Mouse (Mus musculus) neural tube, embryonic 11.5 days (tissue): ENCODE results near the gene Il4ra. TPM values are rescaled to one million over a fixed set of nuclear protein-coding genes. Genes with fewer than 3 reads are reported as not detected.

ENCODE experiments used
- ATAC-seq: fragments of 200-750 bp; cut with Nextera tagmentation; 2 replicates; pipeline ENCODE4 v1.8.0; 2017; ENCODE audit warnings: moderate number of reproducible peaks, mild to moderate bottlenecking, moderate TSS enrichment, moderate library complexity; ENCODE audit not compliant: insufficient read depth, low FRiP score, low TSS enrichment
- DNase-seq: peaks from one replicate; pipeline ENCODE4 v3.0.0-alpha.2; 2015; ENCODE audit warnings: low spot score
- H3K27ac ChIP-seq: fragments of 300-500 bp; sonication (generic); 2 replicates; pipeline ENCODE4 v1.5.1; 2014; ENCODE audit warnings: low read depth, mild to moderate bottlenecking, low read length
- H3K27me3 ChIP-seq: fragments of 300-500 bp; sonication (generic); 2 replicates; pipeline ENCODE4 v1.6.1; 2014; ENCODE audit warnings: mild to moderate bottlenecking, low read length, mixed read lengths; ENCODE audit not compliant: control insufficient read depth, insufficient read depth
- H3K36me3 ChIP-seq: fragments of 300-500 bp; sonication (generic); 2 replicates; pipeline ENCODE4 v1.6.1; 2014; ENCODE audit warnings: mild to moderate bottlenecking, low read length, moderate library complexity, mixed read lengths; ENCODE audit not compliant: control insufficient read depth, insufficient read depth
- H3K4me1 ChIP-seq: fragments of 300-500 bp; sonication (generic); 2 replicates; pipeline ENCODE4 v1.6.1; 2014; ENCODE audit warnings: low read length, mixed read lengths; ENCODE audit not compliant: control insufficient read depth, insufficient read depth
- H3K4me2 ChIP-seq: fragments of 300-500 bp; sonication (generic); 2 replicates; pipeline ENCODE4 v1.6.1; 2014; ENCODE audit warnings: low read depth, mild to moderate bottlenecking, moderate library complexity
- H3K4me3 ChIP-seq: fragments of 300-500 bp; sonication (generic); 2 replicates; pipeline ENCODE4 v1.5.1; 2014; ENCODE audit warnings: low read depth, low read length
- H3K9ac ChIP-seq: fragments of 300-500 bp; sonication (generic); 2 replicates; pipeline ENCODE4 v1.6.1; 2014; ENCODE audit warnings: mild to moderate bottlenecking, low read length
- H3K9me3 ChIP-seq: fragments of 300-500 bp; sonication (generic); 2 replicates; pipeline ENCODE4 v1.6.1; 2016; ENCODE audit warnings: low read length; ENCODE audit not compliant: control insufficient read depth
- WGBS: fragments of 180-500 bp; shearing (Covaris S2); extraction: QIAGEN DNeasy Blood & Tissue Kit; methylation state at CpG from one replicate; pipeline ENCODE4 v1.1.7; 2014; 5-methylcytosine and 5-hydroxymethylcytosine counted together
- polyA plus RNA-seq: library from polyadenylated mRNA; unstranded; fragments of >200 nt; fragmentation: Nextera tagmentation; extraction: Ambion mirVana; gene quantifications from 2 replicates; pipeline ENCODE4 v1.2.1, GENCODE M21; 2014

Gene Il4ra
- polyA plus RNA-seq, 1 experiment from 2014 or later, result 4.5 TPM

- Histone ChIP-seq H3K9ac (no peak overlapping the region), H3K4me3 (no peak overlapping the region), H3K27me3 (no peaks in the 10 kb centered on the region), H3K36me3 (no peaks in the 10 kb centered on the region), H3K4me1 (no peaks in the 10 kb centered on the region), H3K4me2 (no peak overlapping the region), H3K27ac (no peak overlapping the region), H3K9me3 (no peaks in the 10 kb centered on the region)
- ATAC-seq (no peak), DNase-seq (no peak)
- 86% methylated on average over 8 of the region's 8 CpGs for WGBS
These were observed 35.2 kb upstream of the Il4ra start for GRCm38 (mm10) chr7:125516723-125517122.

- Histone ChIP-seq H3K4me3 (no peak overlapping the region), H3K36me3 (no peaks in the 10 kb centered on the region), H3K27me3 (no peaks in the 10 kb centered on the region), H3K4me2 (no peak overlapping the region), H3K9me3 (no peaks in the 10 kb centered on the region), H3K27ac (no peak overlapping the region), H3K4me1 (no peaks in the 10 kb centered on the region), H3K9ac (no peak overlapping the region)
- ATAC-seq (no peak), DNase-seq (no peak)
- WGBS, result 80% methylated on average over 6 of the region's 6 CpGs
These were observed 34.5 kb upstream of the Il4ra start for GRCm38 (mm10) chr7:125517470-125517869.

- Histone ChIP-seq H3K9ac (no peak overlapping the region), H3K27me3 (no peaks in the 10 kb centered on the region), H3K36me3 (no peaks in the 10 kb centered on the region), H3K4me2 (no peak overlapping the region), H3K9me3 (no peaks in the 10 kb centered on the region), H3K4me3 (no peak overlapping the region), H3K4me1 (no peaks in the 10 kb centered on the region), H3K27ac (no peak overlapping the region)
- ATAC-seq (no peak), DNase-seq (no peak)
- WGBS, result 78% methylated on average over 3 of the region's 3 CpGs
These were observed 32.2 kb upstream of the Il4ra start for GRCm38 (mm10) chr7:125519715-125520114.

- Histone ChIP-seq H3K9me3 (no peaks in the 10 kb centered on the region), H3K36me3 (no peaks in the 10 kb centered on the region), H3K9ac (no peak overlapping the region), H3K4me2 (no peak overlapping the region), H3K27me3 (no peaks in the 10 kb centered on the region), H3K4me1 (no peaks in the 10 kb centered on the region), H3K4me3 (no peak overlapping the region), H3K27ac (no peak overlapping the region)
- no peak for DNase-seq
- no peak for ATAC-seq
- WGBS, result 82% methylated on average over 3 of the region's 3 CpGs
These were observed 28.9 kb upstream of the Il4ra start for GRCm38 (mm10) chr7:125523051-125523450.

GRCm38 (mm10) chr7:125527186-125527585 is 24.7 kb upstream of the Il4ra start:
- Histone ChIP-seq H3K9ac (no peak overlapping the region), H3K4me2 (no peak overlapping the region), H3K27ac (no peak overlapping the region), H3K9me3 (no peaks in the 10 kb centered on the region), H3K36me3 (no peaks in the 10 kb centered on the region), H3K4me3 (no peak overlapping the region), H3K4me1 (no peaks in the 10 kb centered on the region), H3K27me3 (no peaks in the 10 kb centered on the region)
- no peak for DNase-seq
- no peak for ATAC-seq
- WGBS, result 88% methylated on average over 6 of the region's 6 CpGs

GRCm38 (mm10) chr7:125527901-125528580 is 23.9 kb upstream of the Il4ra start:
- no peak overlapping the region for H3K27ac ChIP-seq
- H3K9ac ChIP-seq, result no peak overlapping the region
- no peak overlapping the region for H3K4me2 ChIP-seq
- no peak for ATAC-seq
- H3K36me3 ChIP-seq, result no peaks in the 10 kb centered on the region
- H3K4me3 ChIP-seq, result no peak overlapping the region
- WGBS, result 87% methylated on average over 9 of the region's 9 CpGs
- no peak for DNase-seq
- no peaks in the 10 kb centered on the region for H3K9me3 ChIP-seq
- no peaks in the 10 kb centered on the region for H3K4me1 ChIP-seq
- no peaks in the 10 kb centered on the region for H3K27me3 ChIP-seq

GRCm38 (mm10) chr7:125539351-125539750 is 12.6 kb upstream of the Il4ra start:
- no peak overlapping the region for H3K27ac ChIP-seq
- ATAC-seq, result no peak
- no peaks in the 10 kb centered on the region for H3K36me3 ChIP-seq
- H3K9ac ChIP-seq, result no peak overlapping the region
- H3K4me1 ChIP-seq, result no peaks in the 10 kb centered on the region
- H3K4me2 ChIP-seq, result no peak overlapping the region
- H3K4me3 ChIP-seq, result no peak overlapping the region
- no peak for DNase-seq
- no peaks in the 10 kb centered on the region for H3K9me3 ChIP-seq
- 86% methylated on average over 3 of the region's 3 CpGs for WGBS
- H3K27me3 ChIP-seq, result no peaks in the 10 kb centered on the region

GRCm38 (mm10) chr7:125541026-125541425 is 10.9 kb upstream of the Il4ra start:
- ATAC-seq (no peak), DNase-seq (no peak)
- H3K27ac ChIP-seq, result no peak overlapping the region
- no peaks in the 10 kb centered on the region for H3K4me1 ChIP-seq
- 94% methylated on average over 1 of the region's 1 CpGs for WGBS
- H3K9me3 ChIP-seq, result no peaks in the 10 kb centered on the region
- no peak overlapping the region for H3K4me2 ChIP-seq
- no peaks in the 10 kb centered on the region for H3K36me3 ChIP-seq
- no peaks in the 10 kb centered on the region for H3K27me3 ChIP-seq
- H3K4me3 ChIP-seq, result no peak overlapping the region
- no peak overlapping the region for H3K9ac ChIP-seq

GRCm38 (mm10) chr7:125541821-125542220 is 10.1 kb upstream of the Il4ra start:
- no peak for ATAC-seq
- no peaks in the 10 kb centered on the region for H3K27me3 ChIP-seq
- 81% methylated on average over 2 of the region's 2 CpGs for WGBS

More at GRCm38 (mm10) chr7:125541821-125542220, 10.1 kb upstream of the Il4ra start:
- no peak overlapping the region for H3K9ac ChIP-seq
- H3K9me3 ChIP-seq, result no peaks in the 10 kb centered on the region
- H3K36me3 ChIP-seq, result no peaks in the 10 kb centered on the region
- no peak overlapping the region for H3K27ac ChIP-seq
- no peak for DNase-seq
- no peak overlapping the region for H3K4me2 ChIP-seq
- H3K4me3 ChIP-seq, result no peak overlapping the region
- no peaks in the 10 kb centered on the region for H3K4me1 ChIP-seq
